Mouse (Mus musculus): ENCODE results near the gene Actn3. TPM values are rescaled to one million over a fixed set of nuclear protein-coding genes. Genes with fewer than 3 reads are reported as not detected.

The Actn3 gene
- total RNA-seq (2017) = 0.06 and 0.20 TPM in 2 replicates

DNA sequence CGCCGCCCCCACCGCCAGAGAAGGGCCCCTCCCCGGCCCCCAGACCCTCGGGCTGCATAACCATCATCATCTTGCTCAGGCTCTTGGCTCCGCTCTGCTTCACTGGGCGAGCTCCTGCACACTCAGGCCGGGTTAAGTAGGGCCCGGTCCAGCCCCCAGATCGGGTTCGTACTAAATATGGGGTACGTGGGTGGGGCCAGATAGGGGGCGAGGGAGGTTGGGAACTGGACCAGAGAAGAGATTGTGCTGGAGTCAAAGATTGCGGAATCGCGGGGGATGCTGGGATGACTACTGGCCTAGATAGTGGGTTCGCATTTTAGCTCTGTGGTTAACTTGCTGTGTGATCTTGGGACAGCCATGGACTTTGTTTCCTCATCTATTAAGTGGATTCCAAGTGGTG, at the start of gene Actn3:
Actn3 (minus strand) TSS at position 125 of the 400 bp plus-strand sequence.
- ATAC-seq (replicated peaks in 1 of 2; ENCODE audit: insufficient read depth in 1 of 2, low FRiP score in 2 of 2, low TSS enrichment in 1 of 2, low read depth in 1 of 2, poor library complexity in 2 of 2, severe bottlenecking in 2 of 2) = no peak

DNA sequence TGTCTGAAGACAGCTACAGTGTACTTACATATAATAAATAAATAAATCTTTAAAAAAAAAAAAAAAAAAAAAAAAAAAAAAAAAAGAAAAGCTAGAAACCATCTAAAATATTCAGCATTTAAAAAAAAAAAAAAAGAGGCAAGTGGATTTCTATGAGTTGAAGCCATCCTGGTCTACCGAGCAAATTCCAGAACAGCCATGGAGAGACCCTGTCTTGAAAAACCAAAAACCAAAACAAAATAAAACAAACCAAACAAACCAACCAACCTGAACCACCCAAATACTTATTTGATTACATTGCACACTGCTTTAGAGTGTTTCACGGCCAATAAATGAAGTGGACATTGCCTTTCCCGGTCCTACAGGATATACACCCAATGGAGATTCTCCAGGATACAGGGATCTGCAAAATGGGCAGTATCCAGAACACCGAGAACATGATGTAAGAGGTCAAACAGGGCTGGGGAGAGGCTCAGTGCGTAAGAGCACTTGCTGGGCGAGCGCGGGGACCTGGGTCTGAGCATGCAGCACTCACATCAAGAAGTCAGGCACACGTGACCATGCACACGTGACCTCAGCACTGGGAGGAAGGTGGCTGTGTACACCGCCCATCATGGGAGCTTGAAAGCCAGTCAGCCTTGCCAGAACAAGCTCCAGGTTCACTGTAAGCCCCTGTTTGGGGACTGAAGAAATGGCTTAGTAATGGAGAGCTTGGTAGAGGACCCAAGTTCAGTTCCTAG, 47.6 kb upstream of the Actn3 start:
- ATAC-seq (replicated peaks in 1 of 2; ENCODE audit: insufficient read depth in 1 of 2, low FRiP score in 2 of 2, low TSS enrichment in 1 of 2, low read depth in 1 of 2, poor library complexity in 2 of 2, severe bottlenecking in 2 of 2) = no peak

DNA sequence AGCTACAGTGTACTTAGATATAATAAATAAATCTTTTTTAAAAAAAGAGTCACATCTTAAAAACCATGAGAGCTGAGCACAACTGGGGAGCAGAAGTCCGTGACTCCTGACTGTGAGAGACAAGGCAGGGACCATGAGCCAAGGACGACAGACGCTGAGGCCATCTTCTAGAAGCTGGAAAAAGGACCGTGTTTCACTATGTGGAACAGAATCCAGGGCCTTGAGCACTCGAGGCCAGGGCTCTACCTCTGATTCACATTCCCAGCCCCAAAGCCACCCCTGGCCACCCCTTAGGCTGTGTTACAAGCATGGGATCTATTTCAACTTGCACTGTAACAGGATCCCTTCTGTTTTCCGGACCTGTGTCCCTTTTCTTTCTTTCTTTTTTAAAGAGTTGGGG, 41.9 kb upstream of the Actn3 start:
- ATAC-seq (replicated peaks in 1 of 2; ENCODE audit: insufficient read depth in 1 of 2, low FRiP score in 2 of 2, low TSS enrichment in 1 of 2, low read depth in 1 of 2, poor library complexity in 2 of 2, severe bottlenecking in 2 of 2) = no peak

DNA sequence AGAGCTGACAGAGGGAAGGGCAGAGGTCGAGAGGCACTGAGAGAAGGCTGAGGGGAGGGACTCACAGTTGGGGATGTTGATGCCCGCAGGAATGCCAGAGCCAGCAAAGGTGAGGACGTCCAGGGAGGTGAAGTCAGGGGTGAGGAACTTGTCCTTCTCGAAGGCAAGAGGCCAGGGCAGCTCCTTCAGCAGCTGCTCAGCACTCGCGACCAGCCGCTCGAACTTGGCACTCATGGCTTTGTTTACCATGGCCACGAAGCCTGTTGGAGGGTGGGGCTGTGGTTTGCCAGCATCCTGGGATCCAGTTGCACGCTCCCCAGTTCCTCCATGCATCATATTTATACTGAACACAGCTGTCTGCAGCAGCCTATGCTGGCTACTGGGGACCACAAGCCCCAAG, 39.1 kb upstream of the Actn3 start:
- no peak for ATAC-seq (replicated peaks in 1 of 2; ENCODE audit: insufficient read depth in 1 of 2, low FRiP score in 2 of 2, low TSS enrichment in 1 of 2, low read depth in 1 of 2, poor library complexity in 2 of 2, severe bottlenecking in 2 of 2)

DNA sequence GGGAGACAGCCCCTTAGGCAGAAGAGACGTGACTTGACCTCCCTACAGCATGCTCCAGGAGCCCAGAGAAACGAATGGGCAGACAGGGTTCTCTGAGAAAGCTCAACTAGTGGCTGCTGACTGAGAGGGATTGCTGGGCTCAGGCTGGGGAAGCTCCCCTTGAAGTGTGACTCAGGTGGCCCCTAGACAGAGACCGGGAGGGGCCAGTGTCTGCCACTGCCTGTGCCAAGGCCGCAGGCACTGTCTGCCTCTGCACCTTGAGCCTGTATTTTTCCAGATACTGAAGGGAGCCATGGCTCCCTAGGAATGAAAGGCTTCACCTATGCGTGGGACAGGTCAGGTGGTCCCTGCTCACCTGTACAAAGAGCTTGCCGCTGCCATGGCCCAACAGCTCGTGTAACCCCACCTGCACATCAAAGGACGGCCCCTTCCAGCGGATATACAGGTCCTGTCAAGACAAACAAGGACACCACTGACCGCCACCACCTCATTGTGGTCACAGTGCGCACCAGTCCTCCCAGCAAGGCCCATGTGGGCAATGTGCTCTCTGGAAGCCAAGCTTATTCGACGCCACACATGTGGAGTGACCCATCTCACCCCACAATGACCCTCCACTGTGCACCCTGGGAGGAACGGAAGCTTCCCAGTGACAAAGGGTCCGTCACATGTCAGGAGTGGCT, 38.4 kb upstream of the Actn3 start:
- no peak for ATAC-seq (replicated peaks in 1 of 2; ENCODE audit: insufficient read depth in 1 of 2, low FRiP score in 2 of 2, low TSS enrichment in 1 of 2, low read depth in 1 of 2, poor library complexity in 2 of 2, severe bottlenecking in 2 of 2)

DNA sequence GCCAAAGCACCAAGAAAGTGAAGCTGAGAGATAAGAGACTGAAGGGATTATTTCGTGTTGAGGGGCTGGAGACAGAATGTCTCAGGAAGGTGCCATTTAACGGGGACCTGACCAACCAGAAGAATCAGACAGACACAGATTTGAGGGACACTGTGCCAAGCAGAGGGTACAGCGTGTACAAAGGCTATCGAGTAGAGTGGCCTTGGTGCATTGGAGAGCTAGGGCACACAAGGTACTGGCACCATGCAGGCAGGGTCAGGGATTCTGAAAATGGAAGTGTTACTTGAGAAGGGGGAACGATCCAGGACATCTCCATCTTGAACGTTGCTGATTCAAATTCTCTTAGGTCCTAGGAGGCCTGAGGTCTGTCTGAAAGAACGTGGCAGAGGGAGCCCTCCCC, 31.7 kb upstream of the Actn3 start:
- no peak for ATAC-seq (replicated peaks in 1 of 2; ENCODE audit: insufficient read depth in 1 of 2, low FRiP score in 2 of 2, low TSS enrichment in 1 of 2, low read depth in 1 of 2, poor library complexity in 2 of 2, severe bottlenecking in 2 of 2)

DNA sequence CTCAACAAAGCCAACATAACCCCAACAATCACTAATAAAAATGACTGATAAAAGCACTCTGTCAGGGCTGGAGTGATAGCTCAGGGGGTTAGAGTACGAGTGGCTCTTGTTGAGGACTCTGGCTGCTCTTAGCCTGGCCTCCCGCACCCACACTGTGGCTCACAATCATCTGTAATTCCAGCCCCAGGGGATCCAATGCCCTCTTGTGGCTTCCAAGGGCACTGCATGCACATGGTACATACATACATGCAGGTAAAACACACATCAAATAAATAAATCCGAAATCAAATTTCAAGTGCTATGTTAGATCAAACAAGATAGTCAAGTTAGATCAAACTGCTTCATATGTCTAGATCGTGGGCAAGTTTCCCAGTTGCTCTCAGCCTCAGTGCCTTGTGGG, 30.4 kb upstream of the Actn3 start:
- 0 out of 4 replicates have a peak, but pooled peaks of 1 of the 2 experiments have one; percentile 20 for ATAC-seq (replicated peaks in 1 of 2; ENCODE audit: insufficient read depth in 1 of 2, low FRiP score in 2 of 2, low TSS enrichment in 1 of 2, low read depth in 1 of 2, poor library complexity in 2 of 2, severe bottlenecking in 2 of 2)

DNA sequence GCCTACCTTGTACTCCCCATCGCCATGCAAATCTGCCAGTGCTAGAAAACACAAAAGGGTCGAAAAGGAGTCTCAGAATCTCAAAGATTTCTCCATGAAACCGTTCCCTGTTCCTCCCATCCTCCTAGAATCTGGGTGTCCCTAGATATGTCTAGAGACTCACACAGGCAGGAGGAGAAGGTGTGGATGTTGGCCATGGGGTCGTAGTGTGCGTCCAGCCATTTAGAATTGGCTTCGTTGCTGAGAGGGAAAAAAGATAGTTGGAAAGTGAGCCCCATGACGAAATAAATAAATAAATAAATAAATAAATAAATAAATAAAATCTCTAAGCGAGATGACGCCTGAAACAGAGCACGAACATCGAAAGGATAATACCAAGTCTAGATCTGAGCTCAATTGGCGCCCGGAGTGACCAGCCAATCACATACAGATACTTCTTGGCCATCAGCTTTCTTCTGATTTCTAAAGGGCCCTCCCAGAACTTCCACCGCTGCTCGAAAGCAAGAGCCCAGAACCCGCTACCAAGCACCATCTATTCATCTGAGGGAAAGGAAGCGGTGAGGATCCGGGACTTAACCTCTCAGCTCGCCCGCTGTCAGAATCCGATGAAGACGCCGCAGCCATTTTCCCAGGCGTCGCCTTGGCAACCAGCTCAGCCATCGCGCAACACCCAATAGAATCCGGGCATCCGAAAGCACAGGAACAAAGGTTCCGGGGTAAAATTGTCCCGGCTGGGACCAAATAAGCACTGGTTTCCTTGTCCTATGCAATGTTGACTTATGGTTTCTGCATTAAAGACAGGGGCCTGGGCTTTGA, 28.5 kb upstream of the Actn3 start, which contains the start of gene Bbs1:
Bbs1 (minus strand) TSS at position 650 of the 816 bp plus-strand sequence.
- peak; percentile 72 to 80 for ATAC-seq (replicated peaks in 1 of 2; ENCODE audit: insufficient read depth in 1 of 2, low FRiP score in 2 of 2, low TSS enrichment in 1 of 2, low read depth in 1 of 2, poor library complexity in 2 of 2, severe bottlenecking in 2 of 2)

DNA sequence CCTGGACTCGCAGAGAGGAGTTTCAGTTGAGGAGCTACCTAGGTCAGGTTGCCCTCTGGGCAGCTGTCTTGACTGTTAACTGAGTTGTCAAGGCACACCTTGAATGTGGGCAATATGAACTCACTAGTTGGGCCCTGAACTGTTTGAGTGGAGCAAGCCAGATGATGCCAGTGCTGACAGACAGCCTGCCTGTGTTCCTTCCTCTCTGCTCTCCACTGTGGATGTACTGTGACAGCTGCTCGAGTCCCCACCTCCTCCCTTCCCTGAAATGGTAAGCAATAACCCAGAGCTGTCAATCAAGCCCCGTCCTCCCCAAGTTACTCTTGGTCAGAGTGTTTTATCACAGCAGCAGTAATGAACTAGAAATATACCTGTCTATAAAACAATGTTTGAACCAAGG, 22.2 kb upstream of the Actn3 start:
- ATAC-seq (replicated peaks in 1 of 2; ENCODE audit: insufficient read depth in 1 of 2, low FRiP score in 2 of 2, low TSS enrichment in 1 of 2, low read depth in 1 of 2, poor library complexity in 2 of 2, severe bottlenecking in 2 of 2) = no peak

DNA sequence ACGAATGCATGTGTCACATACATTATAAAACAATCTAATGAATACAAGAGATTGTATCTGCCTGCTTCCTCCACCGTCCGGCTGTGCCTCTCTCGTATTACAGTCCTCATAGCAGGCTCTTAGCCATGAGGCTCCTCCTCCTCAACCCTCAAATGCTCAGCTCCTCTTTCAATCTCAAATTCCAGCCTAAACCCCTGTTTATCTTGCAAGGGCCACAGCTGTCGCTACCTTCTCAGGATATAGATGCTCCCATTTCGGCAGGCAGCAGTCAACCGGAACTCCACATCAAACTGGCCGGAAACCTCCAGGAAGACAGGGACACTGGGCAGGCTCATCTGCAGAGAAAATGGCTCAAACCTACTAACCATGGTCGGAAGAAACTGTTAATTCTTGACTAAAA, 21.3 kb upstream of the Actn3 start:
- ATAC-seq (replicated peaks in 1 of 2; ENCODE audit: insufficient read depth in 1 of 2, low FRiP score in 2 of 2, low TSS enrichment in 1 of 2, low read depth in 1 of 2, poor library complexity in 2 of 2, severe bottlenecking in 2 of 2) = no peak

DNA sequence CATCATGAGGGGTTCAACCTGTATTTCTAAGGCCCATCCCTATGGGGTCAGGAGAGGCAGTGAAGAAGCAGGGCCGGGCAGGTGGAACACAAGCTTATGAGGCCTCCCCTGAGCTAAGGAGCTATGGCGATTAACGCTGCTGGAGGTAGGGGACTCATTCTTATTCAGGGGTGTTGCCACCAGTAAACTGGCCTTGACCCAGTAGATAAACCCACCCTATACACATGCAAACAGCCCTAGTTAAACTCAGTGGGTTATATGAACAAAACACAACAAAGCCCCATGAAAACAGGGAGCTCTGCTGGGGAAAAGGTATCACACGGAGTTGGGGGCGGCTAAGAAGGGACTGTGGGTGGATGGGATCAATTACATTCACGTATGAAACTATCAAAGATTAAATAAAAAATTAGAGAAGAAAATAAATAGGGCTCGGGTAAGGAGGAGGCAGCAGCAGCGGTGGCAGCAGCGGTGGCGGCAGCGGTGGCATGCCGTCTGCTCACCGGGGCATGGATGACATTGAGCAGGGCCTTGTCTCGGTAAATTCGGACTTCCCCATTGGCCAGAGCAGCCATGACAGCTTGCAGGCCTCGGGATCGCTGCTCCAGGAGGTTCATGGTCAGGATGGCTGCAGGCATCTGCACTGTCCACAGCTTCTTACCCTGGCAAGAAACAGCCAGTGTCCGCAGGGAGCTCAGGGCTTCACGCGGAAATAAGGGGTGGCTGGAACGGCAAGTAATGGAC, 19.2 kb upstream of the Actn3 start:
- ATAC-seq (replicated peaks in 1 of 2; ENCODE audit: insufficient read depth in 1 of 2, low FRiP score in 2 of 2, low TSS enrichment in 1 of 2, low read depth in 1 of 2, poor library complexity in 2 of 2, severe bottlenecking in 2 of 2) = no peak

DNA sequence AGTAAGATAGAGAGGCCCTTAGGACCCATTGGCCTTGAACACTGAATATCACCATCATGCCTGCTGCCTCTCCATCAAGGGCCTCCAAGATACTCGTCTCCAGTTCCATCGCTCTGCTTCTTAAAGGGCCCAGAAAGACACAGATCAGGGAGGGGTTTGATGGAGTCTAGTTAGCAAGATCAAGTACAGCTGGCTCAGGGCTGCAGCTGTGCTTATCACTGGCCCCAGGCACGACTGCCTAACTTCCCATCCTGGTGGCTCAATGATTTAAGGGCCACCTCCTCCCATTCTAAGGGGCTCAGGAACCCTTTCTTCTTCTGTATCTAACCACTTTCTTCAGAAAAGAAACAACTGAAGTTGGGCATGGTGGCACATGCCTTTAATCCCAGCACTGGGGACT, 14.1 kb upstream of the Actn3 start:
- ATAC-seq (replicated peaks in 1 of 2; ENCODE audit: insufficient read depth in 1 of 2, low FRiP score in 2 of 2, low TSS enrichment in 1 of 2, low read depth in 1 of 2, poor library complexity in 2 of 2, severe bottlenecking in 2 of 2) = peak in 1 of 2 experiments; percentile 27; a peak in 1 of 4 replicates

DNA sequence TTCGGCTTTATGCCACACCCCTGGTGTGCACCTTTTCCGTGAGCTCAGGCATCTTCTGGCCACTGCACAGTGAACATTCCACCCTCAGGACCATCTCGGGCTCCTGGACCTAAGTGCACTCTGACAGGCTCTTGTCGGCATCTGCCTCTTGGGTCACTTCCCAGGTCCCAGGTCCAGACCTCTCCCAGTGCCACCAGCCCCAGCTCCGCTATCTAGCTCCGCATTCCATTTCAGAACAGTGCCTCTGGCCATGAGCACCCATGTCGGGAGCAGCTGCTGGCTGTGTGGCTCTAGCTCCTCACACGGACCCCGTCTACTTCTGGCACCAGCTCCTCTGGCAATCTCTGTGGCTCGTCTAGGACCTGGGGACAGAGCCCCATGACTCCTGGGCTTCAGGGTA, 12.1 kb upstream of the Actn3 start:
- no peak for ATAC-seq (replicated peaks in 1 of 2; ENCODE audit: insufficient read depth in 1 of 2, low FRiP score in 2 of 2, low TSS enrichment in 1 of 2, low read depth in 1 of 2, poor library complexity in 2 of 2, severe bottlenecking in 2 of 2)

DNA sequence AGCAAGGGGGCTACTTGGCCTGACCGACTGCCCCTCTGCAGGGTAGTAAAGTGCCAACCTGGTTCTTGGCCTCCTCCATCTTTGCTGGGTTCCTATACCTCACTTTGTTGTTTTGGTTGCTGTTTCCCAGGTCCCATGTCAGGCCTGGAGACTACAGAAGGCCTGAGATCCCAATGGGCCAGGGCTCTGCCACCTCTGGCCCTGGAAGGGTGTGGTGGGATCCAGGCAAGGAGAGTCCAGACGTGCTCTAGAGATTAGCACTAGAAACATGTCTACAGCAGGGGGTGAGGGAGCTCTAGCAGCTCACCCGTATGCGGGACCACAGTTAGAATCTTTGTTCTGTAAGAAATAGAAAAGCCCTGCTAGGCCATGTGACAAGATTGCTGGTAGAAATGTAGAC, 6.3 kb upstream of the Actn3 start:
- no peak for ATAC-seq (replicated peaks in 1 of 2; ENCODE audit: insufficient read depth in 1 of 2, low FRiP score in 2 of 2, low TSS enrichment in 1 of 2, low read depth in 1 of 2, poor library complexity in 2 of 2, severe bottlenecking in 2 of 2)

DNA sequence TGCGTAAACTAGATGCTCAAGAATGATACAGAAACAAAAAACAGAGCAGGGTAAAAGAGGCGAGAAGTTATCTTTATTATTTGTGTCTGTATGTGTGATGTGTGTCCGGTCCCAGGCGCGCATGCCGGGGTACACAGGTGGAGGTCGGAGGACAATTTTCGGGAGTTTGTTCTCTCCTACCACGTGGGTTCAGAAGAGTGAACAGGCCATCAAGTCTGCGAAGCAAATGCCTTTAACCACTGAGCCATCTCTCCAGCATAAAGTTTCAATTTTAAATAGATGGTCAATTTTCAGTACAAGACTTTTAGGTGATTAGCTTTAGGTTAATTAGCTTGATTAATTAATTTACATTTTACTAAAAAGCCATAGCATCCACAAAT, 1.6 kb upstream of the Actn3 start:
- no peak for ATAC-seq (replicated peaks in 1 of 2; ENCODE audit: insufficient read depth in 1 of 2, low FRiP score in 2 of 2, low TSS enrichment in 1 of 2, low read depth in 1 of 2, poor library complexity in 2 of 2, severe bottlenecking in 2 of 2)

DNA sequence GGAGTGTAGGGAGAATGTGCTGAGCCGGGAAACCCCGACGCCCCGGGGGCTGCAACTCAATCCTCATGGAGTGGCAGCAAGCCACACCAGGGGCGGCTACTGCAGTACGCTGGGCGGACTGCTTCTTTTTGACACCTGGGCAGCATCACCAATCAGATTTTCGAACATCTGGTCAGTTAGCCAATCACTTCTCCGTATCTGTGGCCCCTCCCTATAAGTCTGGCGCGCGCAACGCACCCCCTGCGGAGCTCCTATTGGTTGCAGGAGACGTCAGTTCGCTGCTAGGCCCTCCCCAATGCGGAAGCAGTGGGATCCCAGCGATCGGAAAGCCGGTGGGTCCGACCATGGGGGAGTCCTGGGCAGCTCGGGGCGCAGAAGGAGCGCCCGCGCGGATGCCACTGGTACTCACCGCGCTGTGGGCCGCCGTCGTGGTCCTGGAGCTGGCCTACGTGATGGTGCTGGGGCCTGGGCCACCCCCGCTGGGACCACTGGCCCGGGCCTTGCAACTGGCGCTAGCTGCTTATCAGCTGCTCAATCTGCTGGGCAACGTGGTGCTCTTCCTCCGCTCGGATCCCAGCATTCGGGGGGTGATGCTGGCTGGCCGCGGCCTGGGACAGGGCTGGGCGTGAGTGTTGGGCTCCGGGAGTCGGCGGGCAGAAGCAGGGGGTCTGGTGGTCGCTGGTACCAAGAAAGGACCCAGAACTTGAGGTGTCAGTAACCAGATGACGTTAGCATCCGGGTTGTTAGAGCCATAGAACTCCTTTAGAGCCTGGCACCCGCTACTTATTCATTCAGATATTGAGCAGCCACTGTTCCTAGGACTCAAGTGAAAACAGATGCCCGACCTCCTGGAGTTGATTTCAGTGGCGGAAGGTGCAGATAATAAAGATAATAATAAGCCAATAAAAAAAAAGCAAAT, 955 bp upstream of the Actn3 start, which contains the start of gene Zdhhc24:
Zdhhc24 (plus strand) TSS at position 264 of the 919 bp plus-strand sequence.
- peak; percentile 99 for ATAC-seq (replicated peaks in 1 of 2; ENCODE audit: insufficient read depth in 1 of 2, low FRiP score in 2 of 2, low TSS enrichment in 1 of 2, low read depth in 1 of 2, poor library complexity in 2 of 2, severe bottlenecking in 2 of 2)

Data from hematopoietic stem cell, adult 5-6 weeks (primary cell).